Mouse (Mus musculus): Measurements from ENCODE around the gene Cbx7. TPM values are rescaled to one million over a fixed set of nuclear protein-coding genes. Genes with fewer than 3 reads are reported as not detected.

The Cbx7 gene
- polyA plus RNA-seq, 1 experiment from 2014 or later = 1.8 TPM

DNA sequence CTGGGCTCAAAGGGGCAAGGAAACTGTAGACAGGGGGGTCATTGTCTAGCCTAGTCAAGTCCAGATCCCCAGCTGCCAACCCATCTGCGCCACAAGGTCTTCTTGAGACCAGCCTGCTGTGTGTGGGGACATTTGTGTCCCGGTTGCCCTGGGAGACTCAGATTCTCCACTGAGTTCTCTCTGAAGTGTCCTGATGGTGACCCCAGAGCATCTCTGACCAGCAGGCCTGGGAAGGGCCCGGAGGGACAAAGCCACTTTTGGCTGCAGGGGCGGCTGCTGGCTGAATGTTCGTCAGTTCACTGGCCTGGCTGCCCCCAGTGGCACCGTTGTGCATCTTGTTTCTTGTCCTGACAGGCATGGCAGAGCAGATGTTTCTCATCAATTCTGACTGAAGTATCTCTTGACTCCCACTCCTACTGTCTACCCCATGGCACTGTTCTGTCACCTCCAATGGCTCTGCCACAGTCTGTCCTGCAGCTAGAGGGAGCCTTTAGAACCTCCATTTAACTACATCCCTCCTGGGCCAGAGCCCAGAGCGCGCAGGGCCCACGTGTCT lies 9.5 kb downstream of the Cbx7 start:
- DNase-seq (ENCODE audit: low spot score) (peak; percentile 40), ATAC-seq (ENCODE audit: insufficient read depth, low FRiP score, low TSS enrichment) (no peak)
- Histone ChIP-seq H3K27me3 (ENCODE audit: control insufficient read depth, insufficient read depth, low read length) (no peaks in the 10 kb centered on the region), H3K27ac (ENCODE audit: low read depth, low read length) (no peak overlapping the region), H3K4me2 (ENCODE audit: low read depth) (no peak overlapping the region), H3K9ac (ENCODE audit: low read length) (no peak overlapping the region), H3K4me1 (ENCODE audit: control insufficient read depth, insufficient read depth, low read length) (0 out of 2 replicates have a peak, but pooled peaks cover 5% of the 10 kb centered on the region), H3K9me3 (ENCODE audit: control insufficient read depth, low read length) (no peaks in the 10 kb centered on the region), H3K36me3 (ENCODE audit: control insufficient read depth, insufficient read depth, low read length) (no peaks in the 10 kb centered on the region), H3K4me3 (ENCODE audit: low read depth, low read length) (no peak overlapping the region)
- 49% methylated on average over 9 of the region's 9 CpGs for WGBS

GRCm38 (mm10) chr15:79958418-79958817 lies 12.5 kb downstream of the Cbx7 start:
- ATAC-seq (ENCODE audit: insufficient read depth, low FRiP score, low TSS enrichment) (no peak), DNase-seq (ENCODE audit: low spot score) (no peak)
- WGBS = 55% methylated on average over 3 of the region's 3 CpGs

DNA sequence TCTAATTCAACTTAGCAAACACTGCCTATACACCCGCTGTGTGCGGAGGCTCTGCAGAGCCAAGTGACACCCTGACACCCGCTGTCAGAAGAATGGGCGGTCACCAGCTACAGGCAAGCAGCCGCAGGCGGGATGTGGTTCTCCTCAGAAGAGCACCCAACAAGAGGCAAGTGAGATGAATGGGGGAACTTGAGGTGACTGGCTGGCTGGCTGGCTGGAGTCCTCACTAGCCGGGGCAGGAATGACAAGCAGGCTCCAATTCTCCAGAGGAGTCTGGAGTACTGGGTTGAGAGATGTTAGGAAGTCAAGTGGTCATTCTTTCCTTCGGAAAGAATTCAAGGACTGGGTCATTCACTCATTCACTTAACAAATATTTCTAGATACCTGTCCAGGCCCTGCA lies 14.4 kb downstream of the Cbx7 start:
- Histone ChIP-seq H3K27ac (ENCODE audit: low read depth, low read length) (no peak overlapping the region), H3K9ac (ENCODE audit: low read length) (no peak overlapping the region), H3K4me3 (ENCODE audit: low read depth, low read length) (no peak overlapping the region), H3K27me3 (ENCODE audit: control insufficient read depth, insufficient read depth, low read length) (no peaks in the 10 kb centered on the region), H3K4me2 (ENCODE audit: low read depth) (no peak overlapping the region), H3K4me1 (ENCODE audit: control insufficient read depth, insufficient read depth, low read length) (peaks cover 5% of the 10 kb centered on the region; the same call in 1 of the 2 replicates), H3K36me3 (ENCODE audit: control insufficient read depth, insufficient read depth, low read length) (no peaks in the 10 kb centered on the region), H3K9me3 (ENCODE audit: control insufficient read depth, low read length) (no peaks in the 10 kb centered on the region)
- DNase-seq (ENCODE audit: low spot score) (no peak), ATAC-seq (ENCODE audit: insufficient read depth, low FRiP score, low TSS enrichment) (no peak)
- 90% methylated on average over 8 of the region's 8 CpGs for WGBS

More at GRCm38 (mm10) chr15:79958418-79958817, 12.5 kb downstream of the Cbx7 start:
- H3K36me3 ChIP-seq (ENCODE audit: control insufficient read depth, insufficient read depth, low read length) = no peaks in the 10 kb centered on the region
- 0 out of 2 replicates have a peak, but pooled peaks cover 5% of the 10 kb centered on the region for H3K4me1 ChIP-seq (ENCODE audit: control insufficient read depth, insufficient read depth, low read length)
- H3K4me2 ChIP-seq (ENCODE audit: low read depth) = no peak overlapping the region
- H3K27me3 ChIP-seq (ENCODE audit: control insufficient read depth, insufficient read depth, low read length) = no peaks in the 10 kb centered on the region
- H3K9me3 ChIP-seq (ENCODE audit: control insufficient read depth, low read length) = no peaks in the 10 kb centered on the region
- no peak overlapping the region for H3K4me3 ChIP-seq (ENCODE audit: low read depth, low read length)
- no peak overlapping the region; the same call in 1 of the 2 replicates for H3K9ac ChIP-seq (ENCODE audit: low read length)
- H3K27ac ChIP-seq (ENCODE audit: low read depth, low read length) = no peak overlapping the region

DNA sequence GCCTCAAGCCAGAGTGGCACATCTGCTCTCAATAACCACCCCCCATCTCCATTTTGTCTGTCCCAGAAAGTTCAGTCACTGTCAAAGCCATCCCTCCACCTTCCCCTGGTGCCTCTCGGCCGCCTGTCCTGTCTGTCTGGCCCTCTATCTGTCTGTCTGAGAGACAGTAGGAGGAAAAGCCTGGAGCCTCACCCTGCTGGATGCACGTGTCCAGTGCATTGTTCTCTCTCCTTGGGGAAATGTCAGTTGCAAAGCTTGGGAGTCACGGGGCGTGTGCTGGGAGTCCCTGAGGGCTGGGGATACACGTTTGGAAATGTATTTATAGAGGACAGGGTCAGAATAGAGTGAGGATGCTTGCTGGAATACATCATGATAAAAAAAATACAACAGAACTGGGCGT lies 17.4 kb downstream of the Cbx7 start:
- ATAC-seq (ENCODE audit: insufficient read depth, low FRiP score, low TSS enrichment) (no peak), DNase-seq (ENCODE audit: low spot score) (no peak)
- H3K27ac ChIP-seq (ENCODE audit: low read depth, low read length) = no peak overlapping the region
- H3K4me2 ChIP-seq (ENCODE audit: low read depth) = no peak overlapping the region
- no peaks in the 10 kb centered on the region for H3K27me3 ChIP-seq (ENCODE audit: control insufficient read depth, insufficient read depth, low read length)
- H3K4me1 ChIP-seq (ENCODE audit: control insufficient read depth, insufficient read depth, low read length) = peaks cover 20% of the 10 kb centered on the region
- H3K4me3 ChIP-seq (ENCODE audit: low read depth, low read length) = no peak overlapping the region
- H3K9me3 ChIP-seq (ENCODE audit: control insufficient read depth, low read length) = no peaks in the 10 kb centered on the region
- WGBS = 74% methylated on average over 7 of the region's 7 CpGs
- no peak overlapping the region for H3K9ac ChIP-seq (ENCODE audit: low read length)
- no peaks in the 10 kb centered on the region for H3K36me3 ChIP-seq (ENCODE audit: control insufficient read depth, insufficient read depth, low read length)

DNA sequence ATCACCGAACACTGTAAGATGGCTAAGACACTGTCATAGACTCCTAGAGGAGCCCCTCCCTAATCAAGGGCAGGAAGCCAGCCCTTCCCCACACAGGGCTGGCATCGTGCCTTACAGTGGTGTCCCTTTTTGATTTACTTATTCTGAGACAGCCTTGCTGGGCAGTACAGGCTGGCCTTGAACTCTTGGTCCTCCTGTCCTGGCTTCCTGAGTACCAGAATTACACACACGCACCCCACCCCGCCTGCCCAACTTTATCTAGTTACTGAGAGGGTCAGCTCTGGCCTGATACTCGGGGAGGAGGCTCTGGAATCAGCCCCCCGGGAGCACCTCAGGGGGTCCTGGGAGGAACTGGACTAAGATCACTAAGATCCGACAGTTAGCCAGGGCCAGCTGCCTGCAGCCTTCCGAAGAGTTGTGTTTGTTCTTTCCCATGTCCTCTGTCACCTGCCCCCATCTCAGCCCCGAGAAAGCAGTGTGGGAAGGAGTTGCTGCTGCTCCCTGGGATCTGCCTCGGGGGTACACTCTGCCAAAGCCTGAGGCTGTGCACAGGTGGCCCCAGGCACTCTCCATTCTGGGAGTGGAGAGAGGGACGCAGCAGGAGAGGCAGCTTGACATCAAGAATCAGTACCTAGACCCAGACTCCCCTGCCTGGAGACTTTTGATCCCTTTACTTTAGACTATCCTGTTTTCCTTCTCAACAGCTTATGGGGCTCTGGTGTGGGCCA lies 18.3 kb downstream of the Cbx7 start:
- DNase-seq (ENCODE audit: low spot score) (no peak), ATAC-seq (ENCODE audit: insufficient read depth, low FRiP score, low TSS enrichment) (no peak)
- Histone ChIP-seq H3K4me3 (ENCODE audit: low read depth, low read length) (no peak overlapping the region), H3K9ac (ENCODE audit: low read length) (no peak overlapping the region), H3K4me2 (ENCODE audit: low read depth) (no peak overlapping the region), H3K27me3 (ENCODE audit: control insufficient read depth, insufficient read depth, low read length) (no peaks in the 10 kb centered on the region), H3K4me1 (ENCODE audit: control insufficient read depth, insufficient read depth, low read length) (peaks cover 20% of the 10 kb centered on the region), H3K36me3 (ENCODE audit: control insufficient read depth, insufficient read depth, low read length) (no peaks in the 10 kb centered on the region), H3K9me3 (ENCODE audit: control insufficient read depth, low read length) (no peaks in the 10 kb centered on the region), H3K27ac (ENCODE audit: low read depth, low read length) (no peak overlapping the region)
- WGBS = 53% methylated on average over 11 of the region's 11 CpGs

GRCm38 (mm10) chr15:79951730-79952503 lies 19.0 kb downstream of the Cbx7 start:
- Histone ChIP-seq H3K36me3 (ENCODE audit: control insufficient read depth, insufficient read depth, low read length) (no peaks in the 10 kb centered on the region), H3K4me2 (ENCODE audit: low read depth) (no peak overlapping the region), H3K4me3 (ENCODE audit: low read depth, low read length) (no peak overlapping the region), H3K9me3 (ENCODE audit: control insufficient read depth, low read length) (no peaks in the 10 kb centered on the region), H3K4me1 (ENCODE audit: control insufficient read depth, insufficient read depth, low read length) (peaks cover 20% of the 10 kb centered on the region), H3K9ac (ENCODE audit: low read length) (no peak overlapping the region), H3K27me3 (ENCODE audit: control insufficient read depth, insufficient read depth, low read length) (no peaks in the 10 kb centered on the region), H3K27ac (ENCODE audit: low read depth, low read length) (no peak overlapping the region)
- DNase-seq (ENCODE audit: low spot score) = no peak
- WGBS = 51% methylated on average over 14 of the region's 14 CpGs
- ATAC-seq (ENCODE audit: insufficient read depth, low FRiP score, low TSS enrichment) = no peak

DNA sequence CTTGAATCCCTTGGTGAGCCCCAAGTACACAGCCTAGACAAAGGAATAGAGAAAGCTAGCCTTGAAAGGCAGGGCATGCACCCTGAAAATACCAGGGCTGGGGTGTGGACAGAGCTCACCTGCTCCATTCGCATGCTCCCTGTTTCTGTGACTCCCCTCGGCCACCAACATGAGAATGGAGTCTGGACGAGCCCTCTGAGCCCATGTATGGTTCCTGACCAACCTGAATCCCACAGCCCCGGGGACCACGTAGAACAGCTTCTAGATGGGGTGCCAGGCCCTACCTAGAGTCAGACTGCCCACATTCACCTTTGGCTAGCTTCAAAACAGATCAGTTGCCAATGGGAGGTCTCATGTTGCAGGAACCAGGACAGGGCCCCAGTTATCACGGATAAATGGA lies 19.7 kb downstream of the Cbx7 start:
- Histone ChIP-seq H3K36me3 (ENCODE audit: control insufficient read depth, insufficient read depth, low read length) (no peaks in the 10 kb centered on the region), H3K27me3 (ENCODE audit: control insufficient read depth, insufficient read depth, low read length) (no peaks in the 10 kb centered on the region), H3K9ac (ENCODE audit: low read length) (no peak overlapping the region), H3K4me3 (ENCODE audit: low read depth, low read length) (no peak overlapping the region), H3K9me3 (ENCODE audit: control insufficient read depth, low read length) (no peaks in the 10 kb centered on the region), H3K4me2 (ENCODE audit: low read depth) (no peak overlapping the region), H3K4me1 (ENCODE audit: control insufficient read depth, insufficient read depth, low read length) (peaks cover 20% of the 10 kb centered on the region), H3K27ac (ENCODE audit: low read depth, low read length) (no peak overlapping the region)
- no peak for DNase-seq (ENCODE audit: low spot score)
- WGBS = 80% methylated on average over 6 of the region's 6 CpGs
- no peak for ATAC-seq (ENCODE audit: insufficient read depth, low FRiP score, low TSS enrichment)

GRCm38 (mm10) chr15:79950250-79951025 lies 20.5 kb downstream of the Cbx7 start:
- H3K27ac ChIP-seq (ENCODE audit: low read depth, low read length) = no peak overlapping the region
- peak; percentile 62 for ATAC-seq (ENCODE audit: insufficient read depth, low FRiP score, low TSS enrichment)

More at GRCm38 (mm10) chr15:79950250-79951025, 20.5 kb downstream of the Cbx7 start:
- Histone ChIP-seq H3K36me3 (ENCODE audit: control insufficient read depth, insufficient read depth, low read length) (no peaks in the 10 kb centered on the region), H3K27me3 (ENCODE audit: control insufficient read depth, insufficient read depth, low read length) (no peaks in the 10 kb centered on the region), H3K4me2 (ENCODE audit: low read depth) (peak overlapping the region; percentile 47), H3K4me1 (ENCODE audit: control insufficient read depth, insufficient read depth, low read length) (peaks cover 20% of the 10 kb centered on the region), H3K9me3 (ENCODE audit: control insufficient read depth, low read length) (no peaks in the 10 kb centered on the region), H3K9ac (ENCODE audit: low read length) (peak overlapping the region; percentile 35), H3K4me3 (ENCODE audit: low read depth, low read length) (peak overlapping the region; percentile 23)
- peak; percentile 79 for DNase-seq (ENCODE audit: low spot score)
- WGBS = 3% methylated on average over 22 of the region's 24 CpGs

Data from neural tube, embryonic 11.5 days (tissue).